Mouse (Mus musculus): ENCODE results near the gene Wdr93.

GRCm38 (mm10) chr7:79702755-79703154, 40.2 kb upstream of the Wdr93 start:
- TF ChIP-seq EP300 (IDR thresholded peaks at IDR 0.05; ENCODE audit: insufficient read depth, low read depth, low read length) (no peak), CTCF (IDR thresholded peaks at IDR 0.05) (no peak), POLR2A (IDR thresholded peaks at IDR 0.05; ENCODE audit: insufficient read depth, low read depth, low read length) (no peak)
